Mouse (Mus musculus) heart, embryonic 12.5 days (tissue): ENCODE results near the gene Trpv5. TPM values are rescaled to one million over a fixed set of nuclear protein-coding genes. Genes with fewer than 3 reads are reported as not detected.

ENCODE experiments used
- ATAC-seq: fragments of 200-750 bp; cut with Nextera tagmentation; 2 replicates; pipeline ENCODE4 v1.8.0; 2017; ENCODE audit warnings: moderate TSS enrichment, moderate library complexity; ENCODE audit not compliant: insufficient number of reproducible peaks, low FRiP score
- H3K27ac ChIP-seq: fragments of 300-500 bp; sonication (generic); 2 replicates; pipeline ENCODE4 v1.5.1; 2016; ENCODE audit warnings: mild to moderate bottlenecking, moderate library complexity; ENCODE audit not compliant: poor library complexity, severe bottlenecking
- H3K27me3 ChIP-seq: fragments of 300-500 bp; sonication (generic); replicated peaks from 2 replicates; pipeline ENCODE4 v1.6.1; 2016; ENCODE audit warnings: mild to moderate bottlenecking, moderate library complexity
- H3K36me3 ChIP-seq: fragments of 300-500 bp; sonication (generic); 2 replicates; pipeline ENCODE4 v1.6.1; 2016; ENCODE audit warnings: mild to moderate bottlenecking, moderate library complexity
- H3K4me1 ChIP-seq: fragments of 300-500 bp; sonication (generic); replicated peaks from 2 replicates; pipeline ENCODE4 v1.6.1; 2016; ENCODE audit warnings: mild to moderate bottlenecking
- H3K4me2 ChIP-seq: fragments of 300-500 bp; sonication (generic); 2 replicates; pipeline ENCODE4 v1.6.1; 2016; ENCODE audit warnings: mild to moderate bottlenecking, moderate library complexity
- H3K4me3 ChIP-seq: fragments of 300-500 bp; sonication (generic); 2 replicates; pipeline ENCODE4 v1.5.1; 2016; ENCODE audit warnings: mild to moderate bottlenecking
- H3K9ac ChIP-seq: fragments of 300-500 bp; sonication (generic); 2 replicates; pipeline ENCODE4 v1.6.1; 2016; ENCODE audit warnings: mild to moderate bottlenecking, moderate library complexity
- H3K9me3 ChIP-seq: fragments of 300-500 bp; sonication (generic); replicated peaks from 2 replicates; pipeline ENCODE4 v1.6.1; 2016; ENCODE audit warnings: mild to moderate bottlenecking, moderate library complexity
- WGBS: fragments of 180-500 bp; shearing (Covaris S2); methylation state at CpG from one replicate; pipeline ENCODE4 v1.1.7; 2016; 5-methylcytosine and 5-hydroxymethylcytosine counted together
- polyA plus RNA-seq: library from polyadenylated mRNA; unstranded; fragments of >200 nt; fragmentation: Nextera tagmentation; extraction: Ambion mirVana; gene quantifications from 2 replicates; pipeline ENCODE4 v1.2.1, GENCODE M21; 2016

The Trpv5 gene
- polyA plus RNA-seq, 1 experiment from 2014 or later: not detected

- Histone ChIP-seq H3K4me2 (no peak within 1 kb of the TSS), H3K36me3 (no peaks in the 10 kb centered on the region), H3K4me3 (no peak within 1 kb of the TSS), H3K27me3 (no peaks in the 10 kb centered on the region), H3K4me1 (no peaks in the 10 kb centered on the region), H3K27ac (no peak within 1 kb of the TSS), H3K9ac (no peak within 1 kb of the TSS), H3K9me3 (no peaks in the 10 kb centered on the region)
- ATAC-seq: no peak
- 89% methylated on average over 2 of the region's 2 CpGs for WGBS
Observed at GRCm38 (mm10) chr6:41684131-41684530, 3.6 kb upstream of the Trpv5 start, which contains the start of gene Llcfc1. Llcfc1 (plus strand) TSS chr6:41684431.

DNA sequence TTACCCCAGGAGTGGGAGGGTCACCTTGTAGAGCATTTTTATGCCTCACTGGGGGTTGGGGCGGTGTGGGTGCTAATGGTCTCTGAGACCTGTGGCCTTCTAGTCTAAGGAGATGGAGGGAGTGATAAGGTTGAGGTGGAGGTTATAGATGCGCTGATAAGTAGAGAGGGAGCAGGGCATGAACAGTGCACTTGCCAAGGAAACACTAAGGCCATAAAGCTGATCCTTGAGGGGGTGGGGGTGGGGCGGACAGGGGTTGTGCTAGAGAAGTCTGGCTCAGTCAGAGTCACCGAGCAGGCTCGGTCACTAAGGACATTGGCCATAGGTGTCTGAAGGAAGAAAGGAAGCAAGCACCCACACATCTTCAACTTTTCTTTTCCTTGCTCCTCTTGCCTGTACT is 1.1 kb upstream of the Trpv5 start:
- H3K9ac ChIP-seq: no peak overlapping the region
- WGBS: 88% methylated on average over 5 of the region's 5 CpGs

DNA sequence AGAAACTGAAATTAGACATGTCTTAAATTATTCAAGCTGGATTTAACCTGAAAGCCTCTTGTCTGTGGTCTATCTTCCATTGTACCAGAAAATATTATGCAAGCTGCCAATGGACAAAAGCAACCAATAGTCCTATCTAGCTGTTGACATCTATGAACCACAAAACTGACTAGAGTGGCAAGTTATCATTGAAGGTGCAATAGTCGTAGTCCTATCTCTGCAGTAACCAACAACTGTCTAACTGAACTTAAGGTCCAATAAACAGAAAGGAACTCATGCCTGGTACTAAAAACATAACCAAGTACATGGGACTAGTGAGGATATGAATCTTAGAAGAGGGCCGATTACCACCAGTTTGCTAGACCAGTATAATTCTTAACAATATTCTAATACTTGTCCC is 4.0 kb downstream of the Trpv5 start:
- H3K27me3 ChIP-seq: no peaks in the 10 kb centered on the region
- no peak for ATAC-seq
- no peaks in the 10 kb centered on the region for H3K4me1 ChIP-seq
- no peak overlapping the region for H3K4me2 ChIP-seq
- no peaks in the 10 kb centered on the region for H3K36me3 ChIP-seq
- H3K9me3 ChIP-seq: peaks cover 5% of the 10 kb centered on the region; the same call in 1 of the 2 replicates
- H3K4me3 ChIP-seq: no peak overlapping the region
- no peak overlapping the region for H3K9ac ChIP-seq
- no peak overlapping the region for H3K27ac ChIP-seq
- WGBS: 88% methylated on average over 2 of the region's 2 CpGs

More for the DNA sequence above, 1.1 kb upstream of the Trpv5 start:
- no peaks in the 10 kb centered on the region for H3K36me3 ChIP-seq
- H3K4me3 ChIP-seq: no peak overlapping the region
- no peak overlapping the region for H3K27ac ChIP-seq
- H3K27me3 ChIP-seq: no peaks in the 10 kb centered on the region
- H3K9me3 ChIP-seq: no peaks in the 10 kb centered on the region
- ATAC-seq: no peak
- H3K4me2 ChIP-seq: no peak overlapping the region
- no peaks in the 10 kb centered on the region for H3K4me1 ChIP-seq

GRCm38 (mm10) chr6:41662320-41662719 is 18.2 kb downstream of the Trpv5 start:
- no peaks in the 10 kb centered on the region for H3K36me3 ChIP-seq
- 35% methylated on average over 2 of the region's 2 CpGs for WGBS
- no peaks in the 10 kb centered on the region for H3K9me3 ChIP-seq
- no peak for ATAC-seq
- no peak overlapping the region for H3K9ac ChIP-seq
- no peak overlapping the region for H3K4me2 ChIP-seq
- H3K27ac ChIP-seq: no peak overlapping the region
- no peaks in the 10 kb centered on the region for H3K27me3 ChIP-seq
- H3K4me1 ChIP-seq: no peaks in the 10 kb centered on the region
- no peak overlapping the region for H3K4me3 ChIP-seq

DNA sequence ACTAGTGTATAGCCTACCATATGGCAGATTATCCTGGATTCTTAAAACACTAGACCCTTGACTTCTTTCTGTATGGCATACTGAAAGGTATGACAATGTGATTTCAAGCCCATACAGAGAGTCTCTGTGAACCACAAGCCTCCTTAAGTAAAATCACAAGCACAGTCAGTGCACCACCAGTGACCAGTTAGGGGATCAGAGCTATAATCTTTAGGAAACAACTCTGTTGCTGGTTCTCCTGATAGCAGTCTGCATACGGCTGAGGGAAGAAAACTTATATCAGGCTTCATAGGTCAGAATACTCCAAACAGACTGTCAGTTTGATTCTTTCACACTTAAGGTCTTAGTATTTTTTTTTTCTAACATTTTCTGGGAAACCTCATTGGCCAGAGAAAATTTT is 22.1 kb downstream of the Trpv5 start:
- no peaks in the 10 kb centered on the region for H3K9me3 ChIP-seq
- whole genome bisulfite sequencing: 44% methylated on average over 1 of the region's 1 CpGs
- no peaks in the 10 kb centered on the region for H3K4me1 ChIP-seq
- ATAC-seq: no peak
- no peak overlapping the region for H3K9ac ChIP-seq
- no peak overlapping the region for H3K27ac ChIP-seq
- H3K4me2 ChIP-seq: no peak overlapping the region
- H3K4me3 ChIP-seq: no peak overlapping the region
- no peaks in the 10 kb centered on the region for H3K27me3 ChIP-seq
- no peaks in the 10 kb centered on the region for H3K36me3 ChIP-seq

- no peak overlapping the region for H3K4me3 ChIP-seq
- H3K9ac ChIP-seq: no peak overlapping the region
- no peaks in the 10 kb centered on the region for H3K9me3 ChIP-seq
- 63% methylated on average over 8 of the region's 8 CpGs for WGBS
- H3K27me3 ChIP-seq: no peaks in the 10 kb centered on the region
- H3K4me2 ChIP-seq: no peak overlapping the region
- H3K4me1 ChIP-seq: no peaks in the 10 kb centered on the region
- H3K36me3 ChIP-seq: no peaks in the 10 kb centered on the region
- ATAC-seq: no peak
- no peak overlapping the region for H3K27ac ChIP-seq
Observed at GRCm38 (mm10) chr6:41654648-41655047, 25.9 kb downstream of the Trpv5 start.

- no peak for ATAC-seq
- H3K36me3 ChIP-seq: no peaks in the 10 kb centered on the region
- no peaks in the 10 kb centered on the region for H3K4me1 ChIP-seq
- H3K9ac ChIP-seq: no peak overlapping the region
- no peaks in the 10 kb centered on the region for H3K27me3 ChIP-seq
- no peak overlapping the region for H3K4me2 ChIP-seq
- H3K9me3 ChIP-seq: no peaks in the 10 kb centered on the region
- no peak overlapping the region for H3K4me3 ChIP-seq
- WGBS: 79% methylated on average over 5 of the region's 5 CpGs
- H3K27ac ChIP-seq: no peak overlapping the region
Observed at GRCm38 (mm10) chr6:41653173-41653572, 27.4 kb downstream of the Trpv5 start.

DNA sequence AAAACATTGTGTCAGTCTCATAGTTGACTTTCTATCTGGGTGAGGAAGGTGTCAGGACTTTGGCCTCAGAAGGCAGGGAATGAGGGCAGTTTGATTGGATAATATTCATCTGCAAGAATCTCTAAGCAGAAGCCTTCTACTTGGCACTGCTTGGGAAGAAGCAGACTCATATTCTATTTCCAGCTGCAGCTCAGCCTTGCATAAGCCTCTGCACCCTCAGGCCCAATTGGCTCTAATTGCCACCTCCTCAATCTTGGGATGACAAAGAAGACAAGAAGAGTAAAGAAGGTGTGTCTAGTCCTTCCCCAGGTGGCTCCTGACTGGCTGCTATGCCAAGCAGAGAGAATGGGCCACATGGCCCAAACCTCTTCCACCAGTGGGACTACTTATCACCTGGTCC is 33.9 kb downstream of the Trpv5 start:
- H3K9me3 ChIP-seq: no peaks in the 10 kb centered on the region
- no peaks in the 10 kb centered on the region for H3K4me1 ChIP-seq
- no peak for ATAC-seq
- no peaks in the 10 kb centered on the region for H3K27me3 ChIP-seq
- H3K36me3 ChIP-seq: no peaks in the 10 kb centered on the region
- H3K4me2 ChIP-seq: no peak overlapping the region
- H3K9ac ChIP-seq: no peak overlapping the region
- H3K27ac ChIP-seq: no peak overlapping the region
- H3K4me3 ChIP-seq: no peak overlapping the region

- no peak overlapping the region for H3K4me2 ChIP-seq
- no peak overlapping the region for H3K27ac ChIP-seq
- H3K9ac ChIP-seq: no peak overlapping the region
- H3K4me3 ChIP-seq: no peak overlapping the region
- ATAC-seq: no peak
- H3K27me3 ChIP-seq: no peaks in the 10 kb centered on the region
- H3K36me3 ChIP-seq: no peaks in the 10 kb centered on the region
- no peaks in the 10 kb centered on the region for H3K4me1 ChIP-seq
- WGBS: 82% methylated on average over 3 of the region's 3 CpGs
- H3K9me3 ChIP-seq: no peaks in the 10 kb centered on the region
Observed at GRCm38 (mm10) chr6:41646220-41646619, 34.3 kb downstream of the Trpv5 start.

- Histone ChIP-seq H3K9me3 (no peaks in the 10 kb centered on the region), H3K9ac (no peak overlapping the region), H3K4me1 (no peaks in the 10 kb centered on the region), H3K36me3 (no peaks in the 10 kb centered on the region), H3K27me3 (0 out of 2 replicates have a peak, but pooled peaks cover under 1% of the 10 kb centered on the region), H3K4me3 (no peak overlapping the region), H3K4me2 (no peak overlapping the region), H3K27ac (no peak overlapping the region)
- ATAC-seq: no peak
- WGBS: 71% methylated on average over 3 of the region's 3 CpGs
Observed at GRCm38 (mm10) chr6:41643227-41643626, 37.3 kb downstream of the Trpv5 start.

- no peak for ATAC-seq
- Histone ChIP-seq H3K4me2 (no peak overlapping the region), H3K27me3 (0 out of 2 replicates have a peak, but pooled peaks cover 3% of the 10 kb centered on the region), H3K9ac (no peak overlapping the region), H3K36me3 (no peaks in the 10 kb centered on the region), H3K9me3 (no peaks in the 10 kb centered on the region), H3K4me1 (no peaks in the 10 kb centered on the region), H3K27ac (no peak overlapping the region), H3K4me3 (no peak overlapping the region)
- WGBS: 73% methylated on average over 4 of the region's 4 CpGs
Observed at GRCm38 (mm10) chr6:41642765-41643164, 37.8 kb downstream of the Trpv5 start.

DNA sequence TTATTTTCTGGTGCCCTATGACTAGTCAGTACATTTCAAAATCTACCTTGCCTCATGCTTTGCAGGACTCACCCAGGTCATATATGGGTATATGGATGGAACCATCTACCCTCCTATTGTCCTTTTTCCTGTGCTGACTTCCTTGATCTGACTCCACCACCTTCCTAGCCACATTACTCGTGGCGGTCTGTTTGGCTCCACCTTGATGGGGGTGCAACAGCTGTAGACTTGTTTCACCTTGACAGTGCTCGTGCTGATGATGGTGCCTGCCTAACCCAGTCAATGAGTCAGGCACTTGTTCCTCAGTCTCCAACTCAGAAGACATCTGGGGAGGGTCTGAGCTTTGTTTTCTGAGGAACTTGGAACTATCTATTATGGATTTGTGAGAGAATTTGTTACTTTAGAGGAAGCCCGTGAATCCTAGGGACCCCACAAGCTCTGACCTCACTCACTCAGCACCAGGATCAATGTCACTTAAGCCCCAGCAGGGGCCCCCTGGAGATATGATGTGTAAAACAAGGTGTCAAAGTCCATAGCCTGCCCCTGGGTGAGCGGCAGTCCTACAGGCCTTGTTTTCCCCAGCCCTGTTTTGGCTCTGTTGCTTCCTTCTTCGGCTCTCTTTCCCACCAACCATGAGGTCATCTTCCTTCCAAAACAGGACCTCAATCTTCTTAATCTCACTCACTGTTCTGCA is 39.2 kb downstream of the Trpv5 start:
- Histone ChIP-seq H3K4me1 (no peaks in the 10 kb centered on the region), H3K9me3 (no peaks in the 10 kb centered on the region), H3K36me3 (no peaks in the 10 kb centered on the region), H3K4me2 (no peak overlapping the region), H3K9ac (no peak overlapping the region), H3K4me3 (no peak overlapping the region), H3K27ac (no peak overlapping the region), H3K27me3 (0 out of 2 replicates have a peak, but pooled peaks cover 3% of the 10 kb centered on the region)
- WGBS: 53% methylated on average over 6 of the region's 6 CpGs
- no peak for ATAC-seq
